8 mouse cellular contexts compared by ENCODE assay signal in the genomic region with DNA sequence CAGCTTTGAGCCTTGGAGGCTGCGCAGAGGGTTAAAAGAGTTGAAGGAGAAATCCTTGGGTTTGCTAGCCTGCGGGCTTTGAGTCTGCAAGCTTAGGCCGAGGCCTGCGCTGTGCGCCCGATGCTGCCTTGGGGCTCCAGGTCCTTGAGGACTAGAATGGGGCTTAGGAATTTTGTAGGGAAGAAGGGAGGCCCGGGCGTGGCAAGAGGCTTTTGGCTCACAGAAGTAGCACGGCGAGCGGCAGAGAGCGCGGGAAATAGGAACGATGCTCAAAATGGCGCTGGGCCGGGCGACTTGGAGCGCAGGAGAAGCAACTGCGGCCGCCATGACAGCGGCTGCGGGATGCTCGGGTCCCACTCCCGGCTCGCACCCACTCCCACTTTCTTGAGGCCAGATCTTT. TPM values are rescaled to one million over a fixed set of nuclear protein-coding genes. Genes with fewer than 3 reads are reported as not detected.
DNase-seq lines count a peak whose midpoint lies in the region; ATAC-seq lines count a peak whose summit lies in the region.

No protein-coding gene starts in this region.

- WGBS in midbrain, embryonic 10.5 days: under 1% methylated on average over 25 of the region's 25 CpGs
- WGBS in midbrain, embryonic 15.5 days: under 1% methylated on average over 25 of the region's 25 CpGs
- under 1% methylated on average over 25 of the region's 25 CpGs for WGBS in neural tube, embryonic 11.5 days

- peak; percentile 75 for DNase-seq in midbrain, embryonic 10.5 days (ENCODE audit: low spot score)
- peak; percentile 63 for DNase-seq in kidney, adult 9 months
- peak; percentile 87 for DNase-seq in neural tube, embryonic 11.5 days (ENCODE audit: low spot score)
- no peak for DNase-seq in left cerebral cortex, postnatal 36 days (ENCODE audit: low spot score in 2 of 2)
- no peak for DNase-seq in layer of hippocampus, adult 11-12 months (ENCODE audit: low spot score)

- no peak overlapping the region for H3K9ac ChIP-seq in midbrain, embryonic 15.5 days
- H3K9ac ChIP-seq in neural tube, embryonic 11.5 days (ENCODE audit: low read length): peak overlapping the region; percentile 100

- no peak for ATAC-seq in midbrain, embryonic 15.5 days (replicated peaks)
- ATAC-seq in erythroid progenitor cell, adult 5-6 weeks (replicated peaks; ENCODE audit: low FRiP score, poor library complexity, severe bottlenecking): peak; percentile 42
- ATAC-seq in neural tube, embryonic 11.5 days (ENCODE audit: insufficient read depth, low FRiP score, low TSS enrichment): no peak
- ATAC-seq in cerebellum, adult (ENCODE audit: insufficient number of reproducible peaks, low FRiP score, low TSS enrichment): no peak

- no peak overlapping the region; the same call in 1 of the 2 replicates for H3K27ac ChIP-seq in midbrain, embryonic 10.5 days (replicated peaks)
- no peak overlapping the region for H3K27ac ChIP-seq in midbrain, embryonic 15.5 days
- H3K27ac ChIP-seq in neural tube, embryonic 11.5 days (ENCODE audit: low read depth, low read length): peak overlapping the region; percentile 95

- H3K4me2 ChIP-seq in midbrain, embryonic 15.5 days: no peak overlapping the region
- peak overlapping the region; percentile 95 for H3K4me2 ChIP-seq in neural tube, embryonic 11.5 days (ENCODE audit: low read depth)

- H3K9me3 ChIP-seq in midbrain, embryonic 10.5 days (replicated peaks): no peaks in the 10 kb centered on the region
- no peaks in the 10 kb centered on the region for H3K9me3 ChIP-seq in midbrain, embryonic 15.5 days
- no peaks in the 10 kb centered on the region for H3K9me3 ChIP-seq in neural tube, embryonic 11.5 days (ENCODE audit: control insufficient read depth, low read length)

- intact Hi-C loops in left cerebral cortex, postnatal 36 days (cut with DNase I): no loop called here

- H3K4me3 ChIP-seq in midbrain, embryonic 10.5 days: peak overlapping the region; percentile 45
- no peak overlapping the region for H3K4me3 ChIP-seq in midbrain, embryonic 15.5 days
- H3K4me3 ChIP-seq in neural tube, embryonic 11.5 days (ENCODE audit: low read depth, low read length): peak overlapping the region; percentile 99

- H3K4me1 ChIP-seq in midbrain, embryonic 10.5 days: peaks cover 17% of the 10 kb centered on the region
- peaks cover 4% of the 10 kb centered on the region; the same call in 1 of the 2 replicates for H3K4me1 ChIP-seq in midbrain, embryonic 15.5 days
- H3K4me1 ChIP-seq in neural tube, embryonic 11.5 days (ENCODE audit: control insufficient read depth, insufficient read depth, low read length): peaks cover 16% of the 10 kb centered on the region

- peaks cover 100% of the 10 kb centered on the region for H3K27me3 ChIP-seq in midbrain, embryonic 10.5 days (ENCODE audit: low read depth, poor library complexity, severe bottlenecking)
- H3K27me3 ChIP-seq in midbrain, embryonic 15.5 days (replicated peaks): peaks cover 90% of the 10 kb centered on the region
- no peaks in the 10 kb centered on the region for H3K27me3 ChIP-seq in neural tube, embryonic 11.5 days (ENCODE audit: control insufficient read depth, insufficient read depth, low read length)

- no peaks in the 10 kb centered on the region for H3K36me3 ChIP-seq in midbrain, embryonic 10.5 days
- no peaks in the 10 kb centered on the region for H3K36me3 ChIP-seq in midbrain, embryonic 15.5 days (replicated peaks)
- H3K36me3 ChIP-seq in neural tube, embryonic 11.5 days (ENCODE audit: control insufficient read depth, insufficient read depth, low read length): peaks cover 3% of the 10 kb centered on the region

RNA-seq across cellular contexts. Expression of gene Hoxb2, which starts 4.1 kb away (rescaled TPM):
- 0.10 TPM in 1 of 2 replicates, not detected in the other for polyA plus RNA-seq in midbrain, embryonic 10.5 days (2016; fragmentation: Nextera tagmentation; extraction: Ambion mirVana)
- 0.17 and 0.32 TPM in 2 replicates for polyA plus RNA-seq in midbrain, embryonic 15.5 days (2015; fragmentation: Nextera tagmentation; extraction: Ambion mirVana)
- total RNA-seq in erythroid progenitor cell, adult 5-6 weeks (2015; ENCODE audit: low replicate concordance): not detected in 2 replicates
- total RNA-seq in erythroid progenitor cell, adult 5-6 weeks (2017; ENCODE audit: low replicate concordance): 1.0 TPM in 1 of 2 replicates, not detected in the other
- 88.2 and 89.0 TPM in 2 replicates for polyA plus RNA-seq in neural tube, embryonic 11.5 days (2014; fragmentation: Nextera tagmentation; extraction: Ambion mirVana)
- not detected for total RNA-seq in left cerebral cortex, postnatal 36 days (2021)

RNA-seq across cellular contexts. Expression of gene Hoxb1, which starts 11.2 kb away (rescaled TPM):
- polyA plus RNA-seq in midbrain, embryonic 10.5 days (2016; fragmentation: Nextera tagmentation; extraction: Ambion mirVana): 0.15 TPM in 1 of 2 replicates, not detected in the other
- not detected in 2 replicates for polyA plus RNA-seq in midbrain, embryonic 15.5 days (2015; fragmentation: Nextera tagmentation; extraction: Ambion mirVana)
- total RNA-seq in erythroid progenitor cell, adult 5-6 weeks (2015; ENCODE audit: low replicate concordance): not detected in 2 replicates
- total RNA-seq in erythroid progenitor cell, adult 5-6 weeks (2017; ENCODE audit: low replicate concordance): not detected in 2 replicates
- 15.7 and 17.2 TPM in 2 replicates for polyA plus RNA-seq in neural tube, embryonic 11.5 days (2014; fragmentation: Nextera tagmentation; extraction: Ambion mirVana)
- not detected for total RNA-seq in left cerebral cortex, postnatal 36 days (2021)

RNA-seq across cellular contexts. Expression of gene Hoxb3, which starts 31.2 kb away (rescaled TPM):
- not detected in 2 replicates for polyA plus RNA-seq in midbrain, embryonic 10.5 days (2016; fragmentation: Nextera tagmentation; extraction: Ambion mirVana)
- 0.15 TPM in 1 of 2 replicates, not detected in the other for polyA plus RNA-seq in midbrain, embryonic 15.5 days (2015; fragmentation: Nextera tagmentation; extraction: Ambion mirVana)
- total RNA-seq in erythroid progenitor cell, adult 5-6 weeks (2015; ENCODE audit: low replicate concordance): not detected in 2 replicates
- total RNA-seq in erythroid progenitor cell, adult 5-6 weeks (2017; ENCODE audit: low replicate concordance): not detected in 2 replicates
- 10.3 and 14.2 TPM in 2 replicates for polyA plus RNA-seq in neural tube, embryonic 11.5 days (2014; fragmentation: Nextera tagmentation; extraction: Ambion mirVana)
- not detected for total RNA-seq in left cerebral cortex, postnatal 36 days (2021)

RNA-seq across cellular contexts. Expression of gene Hoxb4, which starts 36.3 kb away (rescaled TPM):
- polyA plus RNA-seq in midbrain, embryonic 10.5 days (2016; fragmentation: Nextera tagmentation; extraction: Ambion mirVana): not detected in 2 replicates
- not detected in 2 replicates for polyA plus RNA-seq in midbrain, embryonic 15.5 days (2015; fragmentation: Nextera tagmentation; extraction: Ambion mirVana)
- total RNA-seq in erythroid progenitor cell, adult 5-6 weeks (2015; ENCODE audit: low replicate concordance): 1.3 TPM in 1 of 2 replicates, not detected in the other
- not detected in 2 replicates for total RNA-seq in erythroid progenitor cell, adult 5-6 weeks (2017; ENCODE audit: low replicate concordance)
- polyA plus RNA-seq in neural tube, embryonic 11.5 days (2014; fragmentation: Nextera tagmentation; extraction: Ambion mirVana): 3.1 and 3.8 TPM in 2 replicates
- total RNA-seq in left cerebral cortex, postnatal 36 days (2021): not detected

RNA-seq across cellular contexts. Expression of gene Hoxb5, which starts 51.2 kb away (rescaled TPM):
- polyA plus RNA-seq in midbrain, embryonic 10.5 days (2016; fragmentation: Nextera tagmentation; extraction: Ambion mirVana): not detected in 2 replicates
- polyA plus RNA-seq in midbrain, embryonic 15.5 days (2015; fragmentation: Nextera tagmentation; extraction: Ambion mirVana): 0.09 and 0.70 TPM in 2 replicates
- total RNA-seq in erythroid progenitor cell, adult 5-6 weeks (2015; ENCODE audit: low replicate concordance): not detected in 2 replicates
- total RNA-seq in erythroid progenitor cell, adult 5-6 weeks (2017; ENCODE audit: low replicate concordance): not detected in 2 replicates
- 49.0 and 49.1 TPM in 2 replicates for polyA plus RNA-seq in neural tube, embryonic 11.5 days (2014; fragmentation: Nextera tagmentation; extraction: Ambion mirVana)
- not detected for total RNA-seq in left cerebral cortex, postnatal 36 days (2021)

Comparison
In these comparisons a context has a peak if more than half of its experiments do, and no peak if none do; other contexts are left out.
1. DNase-seq: peak in midbrain, embryonic 10.5 days (single experiment), kidney, adult 9 months (single experiment) and neural tube, embryonic 11.5 days (single experiment); none in left cerebral cortex, postnatal 36 days (0 of 2) and layer of hippocampus, adult 11-12 months (single experiment).
2. RNA of gene Hoxb2, which starts 4.1 kb away (polyA plus RNA-seq): 88.2 to 89.0 TPM in neural tube, embryonic 11.5 days; 0.17 to 0.32 TPM in midbrain, embryonic 15.5 days and 0.10 TPM in midbrain, embryonic 10.5 days; every median in the first group is over 10 times any median in the second.
3. RNA of gene Hoxb1, which starts 11.2 kb away (polyA plus RNA-seq): 15.7 to 17.2 TPM in neural tube, embryonic 11.5 days; 0.15 TPM in midbrain, embryonic 10.5 days and not detected in midbrain, embryonic 15.5 days; every median in the first group is over 10 times any median in the second.